Mouse (Mus musculus): ENCODE measurements at regions not wholly inside any gene's neighbourhood (a gene's known extent, or its start where the extent isn't known, plus 50 kb on each side); places are given as distances from the start of the nearest gene placed in this dataset.

DNA sequence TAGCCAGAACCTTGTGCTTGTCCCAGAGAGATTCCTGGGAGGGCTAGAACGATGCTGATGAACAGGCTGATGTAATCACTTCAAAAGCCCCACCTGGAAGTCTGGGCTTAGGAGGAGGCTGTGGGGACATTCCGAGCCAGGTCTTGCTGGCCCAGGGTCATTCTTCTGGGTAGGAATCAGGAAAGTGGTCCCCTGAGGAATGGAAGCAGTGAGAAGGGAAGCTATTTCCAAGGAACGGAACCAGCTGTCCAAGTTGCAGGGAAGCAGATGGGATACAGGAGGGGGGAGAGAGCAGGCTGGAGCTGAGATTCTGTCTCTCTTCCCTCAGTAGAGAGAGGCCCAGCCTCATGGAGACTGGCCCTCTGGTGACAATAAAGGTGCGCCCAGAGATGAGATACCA is 243.9 kb downstream of the Tcf7l2 start:
- DNase-seq = no peak

DNA sequence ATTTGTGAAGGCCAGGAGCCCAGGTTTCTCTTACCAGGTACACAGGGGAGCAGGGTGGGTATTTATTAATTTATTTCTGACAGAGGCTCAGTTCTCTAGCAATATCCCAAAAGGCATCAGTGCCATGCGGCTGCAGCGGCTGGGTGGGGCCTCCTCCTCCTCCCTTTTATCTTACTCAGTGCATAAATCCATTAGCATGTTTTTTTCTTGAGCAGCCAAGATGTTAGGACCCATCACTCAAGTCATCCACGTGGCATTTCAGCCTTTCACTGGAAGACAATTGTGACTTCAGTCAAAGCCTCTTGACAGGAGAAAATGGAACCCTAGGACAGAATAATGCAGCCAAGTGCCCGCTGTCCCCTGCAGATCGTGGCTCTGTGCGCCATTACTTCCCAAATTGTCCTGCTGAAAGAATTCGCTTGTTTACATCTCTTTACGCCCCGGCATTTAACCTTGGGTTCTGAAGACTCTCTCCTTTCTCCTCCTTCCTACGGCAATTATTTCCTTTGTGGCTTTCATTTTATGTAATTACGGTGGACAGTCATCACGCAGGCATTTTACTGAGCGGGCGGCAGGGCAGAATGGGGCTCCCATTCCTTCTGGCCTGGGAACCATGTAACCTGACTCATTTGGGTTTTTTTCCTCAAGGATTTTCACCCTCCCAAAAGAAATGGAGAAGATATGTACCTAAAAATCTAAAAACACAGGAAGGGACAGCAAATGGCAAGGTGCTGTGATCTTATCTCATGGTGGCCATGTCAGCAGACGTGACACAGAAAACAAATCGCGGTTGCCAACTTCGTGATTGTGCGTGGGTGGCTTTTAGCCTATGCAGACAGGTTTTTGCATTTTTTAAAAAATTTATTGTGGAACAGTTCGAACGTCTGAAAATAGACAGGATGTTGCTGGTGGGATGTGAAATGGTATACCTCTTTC is 250.4 kb downstream of the Tcf7l2 start:
- no peak for DNase-seq

DNA sequence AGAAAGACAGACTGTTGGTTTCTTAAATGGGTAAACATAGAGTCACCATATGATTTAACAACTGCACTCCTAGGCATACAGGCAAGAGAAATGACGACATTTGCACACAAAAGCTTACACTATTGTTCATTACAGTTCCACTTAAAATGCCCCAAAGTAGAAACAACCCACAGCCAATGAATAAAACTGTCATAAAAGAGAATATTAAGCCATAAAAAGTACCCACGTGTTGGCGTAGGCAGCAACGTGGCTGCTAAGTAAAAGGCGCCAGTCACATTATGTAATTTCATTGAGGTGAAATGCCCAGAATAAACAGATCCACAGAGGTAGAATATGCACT is 251.1 kb downstream of the Tcf7l2 start:
- no peak for DNase-seq

DNA sequence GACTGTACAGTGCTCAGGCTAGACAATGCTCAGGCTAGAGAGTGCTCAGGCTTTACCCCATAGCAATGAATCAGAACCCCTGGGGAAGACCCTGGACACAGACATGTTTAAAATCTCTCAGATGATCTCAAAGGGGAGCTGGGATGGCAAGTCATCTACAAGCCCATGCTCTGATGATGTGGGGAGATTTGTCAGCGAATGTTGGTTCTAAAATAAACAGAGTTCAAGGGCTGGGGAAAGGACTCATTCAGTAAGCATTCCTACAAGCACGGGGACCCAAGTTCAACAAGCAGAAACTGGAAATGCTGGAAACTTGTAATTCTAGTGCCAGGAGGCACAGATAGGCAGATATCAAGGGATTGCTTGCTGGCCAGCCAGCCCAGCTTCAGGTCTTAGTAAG is 254.1 kb downstream of the Tcf7l2 start:
- no peak for DNase-seq

DNA sequence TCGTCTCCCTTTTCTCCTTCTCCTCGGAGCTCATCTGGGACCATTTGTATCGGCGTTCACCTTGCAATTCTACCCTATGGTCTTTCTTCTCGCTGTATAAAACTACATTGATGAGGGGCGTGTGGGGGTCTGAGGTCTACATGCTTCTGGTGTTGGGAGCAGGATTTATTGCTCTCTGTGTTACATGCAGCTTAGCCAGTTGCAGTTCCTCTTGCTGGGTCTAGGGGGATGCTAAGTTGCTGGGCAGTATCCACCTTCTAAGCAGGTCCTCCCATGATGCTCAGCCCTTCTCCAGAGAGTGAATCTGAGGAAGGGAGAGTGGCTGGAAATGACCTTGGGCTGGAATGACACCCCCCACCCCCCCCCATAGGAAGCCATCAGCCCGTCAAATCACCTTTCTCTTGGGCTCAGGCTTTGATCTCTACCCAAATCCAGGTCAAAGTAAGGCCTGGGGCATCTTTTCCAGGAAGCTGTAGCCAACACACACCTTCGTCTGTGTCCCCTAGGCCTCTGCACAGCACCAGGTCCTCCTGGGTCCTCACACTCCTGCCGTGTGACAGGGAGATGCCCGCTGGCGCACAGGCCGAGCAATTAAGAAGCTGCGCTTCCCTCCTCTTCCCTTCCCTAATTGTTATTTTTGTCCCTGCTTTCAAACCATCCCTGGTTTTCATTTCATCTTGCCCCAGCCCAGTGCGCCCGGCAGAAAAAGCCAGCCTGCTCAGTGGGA is 257.0 kb downstream of the Tcf7l2 start:
- DNase-seq = no peak

GRCm38 (mm10) chr19:55999409-55999808 is 257.8 kb downstream of the Tcf7l2 start:
- DNase-seq = no peak

GRCm38 (mm10) chr19:56001428-56001827 is 259.8 kb downstream of the Tcf7l2 start:
- no peak for DNase-seq

DNA sequence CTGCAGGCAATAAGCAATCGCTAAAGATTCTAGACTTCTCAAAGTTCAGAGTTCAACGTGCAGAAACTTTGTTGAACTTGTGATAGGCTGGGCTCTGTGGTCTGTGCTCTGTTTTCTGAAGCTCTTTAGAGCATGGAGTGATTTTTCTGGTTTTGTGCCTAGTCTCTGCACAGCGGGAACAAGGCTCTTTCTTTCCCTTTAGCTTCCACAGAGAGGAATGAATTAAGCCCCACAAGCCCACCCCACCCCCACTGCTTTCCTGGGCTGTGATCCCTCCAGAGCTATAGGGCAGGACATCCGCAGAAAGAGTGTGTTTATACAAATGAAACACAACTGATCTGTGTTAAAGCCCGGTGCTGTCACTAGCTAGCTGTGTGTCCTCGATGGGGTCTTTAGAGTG is 264.3 kb downstream of the Tcf7l2 start:
- DNase-seq = no peak

- no peak for DNase-seq
Observed at GRCm38 (mm10) chr19:56007433-56007832, 265.8 kb downstream of the Tcf7l2 start.

- DNase-seq = no peak
Observed at GRCm38 (mm10) chr19:56010766-56011165, 269.1 kb downstream of the Tcf7l2 start.

GRCm38 (mm10) chr19:56011292-56011691 is 269.7 kb downstream of the Tcf7l2 start:
- DNase-seq = no peak

DNA sequence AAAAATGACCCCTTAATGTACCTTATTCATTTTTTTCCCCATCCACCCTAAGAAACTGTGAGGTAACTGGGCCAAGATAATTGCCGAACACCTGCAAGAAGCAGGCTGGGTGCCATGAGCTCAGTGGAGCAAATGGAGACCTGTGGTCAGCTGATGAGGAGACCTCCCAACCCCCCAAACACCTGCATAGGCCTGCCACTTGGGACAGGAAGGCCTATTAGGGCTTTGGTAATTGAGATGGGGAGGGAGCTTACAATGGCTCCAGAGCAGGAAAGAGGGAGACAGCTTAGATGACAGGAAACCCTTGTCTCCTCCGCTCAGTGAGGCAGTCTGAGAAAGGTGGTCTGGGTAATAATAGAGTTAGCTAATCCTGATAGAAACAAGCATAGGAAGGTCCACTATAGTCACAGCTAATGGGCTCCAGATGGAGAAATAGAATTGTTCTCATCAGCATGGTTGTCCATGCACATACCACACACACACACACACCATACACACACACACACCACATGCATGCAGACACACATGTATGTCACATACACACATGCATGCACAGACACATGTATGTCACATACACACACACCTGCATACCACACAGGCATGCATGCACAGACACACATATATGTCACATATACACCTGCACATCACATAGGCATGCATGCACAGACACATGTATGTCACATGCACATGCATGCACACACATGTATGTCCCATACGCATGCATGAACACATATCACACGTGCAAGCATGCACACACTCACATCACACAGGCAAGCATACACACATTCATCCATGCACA is 270.2 kb upstream of the Habp2 start:
- no peak for DNase-seq

DNA sequence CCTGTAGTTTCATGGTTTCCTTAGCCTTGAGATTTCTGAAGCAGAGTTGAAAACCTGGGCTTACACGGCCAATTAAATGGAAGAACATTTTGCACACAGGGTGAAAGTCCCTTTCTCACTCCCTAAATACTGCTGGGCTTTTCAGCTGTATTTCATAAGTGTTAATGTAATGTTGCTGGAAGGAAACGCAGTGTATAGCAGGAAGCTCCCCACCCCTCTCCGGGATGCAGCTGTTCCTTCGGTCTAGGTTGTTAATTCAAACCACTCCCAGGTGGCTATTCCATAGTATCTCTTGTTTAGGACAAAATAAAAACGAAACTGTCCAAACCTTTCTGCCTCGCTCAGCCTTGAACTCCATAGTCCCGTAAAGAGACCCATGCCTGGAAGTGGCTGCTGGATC is 269.4 kb upstream of the Habp2 start:
- no peak for DNase-seq

- DNase-seq = no peak
Observed at GRCm38 (mm10) chr19:56019143-56019542, 267.8 kb upstream of the Habp2 start.

- DNase-seq = no peak
Observed at GRCm38 (mm10) chr19:56022348-56022747, 264.6 kb upstream of the Habp2 start.

GRCm38 (mm10) chr19:56024599-56024998 is 262.3 kb upstream of the Habp2 start:
- DNase-seq = no peak

DNA sequence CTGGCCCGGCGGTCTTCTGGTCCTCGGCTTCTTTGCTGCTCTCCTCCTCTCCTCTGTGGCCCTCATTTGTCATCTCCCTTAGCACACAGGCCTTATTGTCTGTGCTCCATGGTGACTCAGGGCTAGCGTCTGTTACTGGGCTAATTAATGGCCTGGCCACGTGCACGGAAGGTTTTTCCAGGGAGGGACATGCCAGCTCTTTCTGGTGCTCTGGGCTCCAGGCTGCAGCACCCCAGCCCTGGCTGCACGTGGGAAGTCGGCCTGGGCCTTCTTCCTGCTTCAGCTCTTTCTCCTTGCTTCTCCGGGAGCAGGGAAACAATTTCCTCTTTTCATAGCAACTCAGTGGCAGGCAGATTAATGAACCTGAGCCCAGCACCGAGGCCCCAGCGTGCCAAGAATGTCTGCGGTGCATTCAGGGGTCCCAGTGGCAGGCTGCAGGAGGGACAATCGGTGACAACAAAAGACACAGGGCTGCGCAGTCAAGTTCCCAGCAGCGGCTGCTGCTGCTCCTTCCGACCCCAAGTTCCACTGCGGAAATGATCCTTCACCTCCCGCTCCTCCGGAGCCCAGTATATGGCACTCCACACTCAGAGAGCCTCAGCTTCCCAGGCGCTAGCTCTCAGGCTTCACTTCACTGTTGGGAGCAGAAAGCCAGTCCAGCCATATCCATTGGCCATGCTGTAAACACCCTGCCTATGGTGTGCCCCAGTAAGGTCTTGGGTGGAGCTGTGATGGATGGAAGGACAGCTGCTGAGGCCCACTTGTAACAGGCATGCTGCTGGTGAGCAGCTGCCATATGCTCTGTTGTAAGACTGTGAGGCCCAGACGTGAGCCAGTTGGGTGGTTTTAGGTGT is 257.3 kb upstream of the Habp2 start:
- DNase-seq = peak; percentile 29

DNA sequence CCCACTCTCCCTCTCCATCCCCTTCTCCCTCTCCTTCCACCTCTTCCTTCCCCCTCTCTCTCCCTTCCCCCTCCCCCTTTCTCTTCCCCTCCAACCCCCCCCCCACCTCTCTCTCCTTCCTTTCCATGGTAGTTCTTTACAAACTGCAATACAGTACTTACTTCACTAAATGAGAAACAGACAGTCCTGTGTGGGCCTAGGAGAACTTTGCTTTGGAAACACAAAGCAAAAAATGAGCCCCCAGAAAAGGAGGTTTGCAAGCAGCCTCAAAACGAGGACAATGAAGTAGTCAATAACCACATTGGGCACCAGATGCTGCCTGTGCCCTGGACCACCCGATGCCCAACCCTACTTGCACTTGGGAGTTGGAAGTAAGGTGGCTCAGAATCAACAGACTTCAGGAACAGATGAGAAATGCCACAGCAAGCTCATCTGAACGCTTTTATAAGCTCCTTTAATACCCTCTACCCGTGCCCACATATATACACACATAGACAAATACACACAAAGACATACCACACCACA is 256.5 kb upstream of the Habp2 start:
- no peak for DNase-seq

DNA sequence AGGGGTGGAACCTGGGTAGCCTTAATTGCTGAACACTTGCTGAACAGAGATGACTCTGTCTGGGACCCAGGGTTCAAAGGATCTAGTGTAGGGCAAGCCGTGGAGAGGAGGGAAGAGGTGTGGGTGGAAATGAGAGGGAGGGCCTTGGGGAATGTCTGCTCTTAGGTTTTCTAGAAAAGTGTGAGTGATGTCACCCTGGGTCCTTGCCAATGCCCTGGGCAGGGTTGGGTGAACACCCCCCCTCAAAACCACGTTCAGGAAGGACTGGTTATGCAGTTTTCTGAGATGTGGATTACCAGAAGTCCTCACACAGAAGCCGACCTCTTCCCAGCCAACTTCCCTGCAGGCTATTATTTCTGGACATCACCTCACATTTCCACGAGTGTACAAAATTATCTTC is 252.4 kb upstream of the Habp2 start:
- DNase-seq = no peak

GRCm38 (mm10) chr19:56037584-56037983 is 249.4 kb upstream of the Habp2 start:
- DNase-seq = no peak

DNA sequence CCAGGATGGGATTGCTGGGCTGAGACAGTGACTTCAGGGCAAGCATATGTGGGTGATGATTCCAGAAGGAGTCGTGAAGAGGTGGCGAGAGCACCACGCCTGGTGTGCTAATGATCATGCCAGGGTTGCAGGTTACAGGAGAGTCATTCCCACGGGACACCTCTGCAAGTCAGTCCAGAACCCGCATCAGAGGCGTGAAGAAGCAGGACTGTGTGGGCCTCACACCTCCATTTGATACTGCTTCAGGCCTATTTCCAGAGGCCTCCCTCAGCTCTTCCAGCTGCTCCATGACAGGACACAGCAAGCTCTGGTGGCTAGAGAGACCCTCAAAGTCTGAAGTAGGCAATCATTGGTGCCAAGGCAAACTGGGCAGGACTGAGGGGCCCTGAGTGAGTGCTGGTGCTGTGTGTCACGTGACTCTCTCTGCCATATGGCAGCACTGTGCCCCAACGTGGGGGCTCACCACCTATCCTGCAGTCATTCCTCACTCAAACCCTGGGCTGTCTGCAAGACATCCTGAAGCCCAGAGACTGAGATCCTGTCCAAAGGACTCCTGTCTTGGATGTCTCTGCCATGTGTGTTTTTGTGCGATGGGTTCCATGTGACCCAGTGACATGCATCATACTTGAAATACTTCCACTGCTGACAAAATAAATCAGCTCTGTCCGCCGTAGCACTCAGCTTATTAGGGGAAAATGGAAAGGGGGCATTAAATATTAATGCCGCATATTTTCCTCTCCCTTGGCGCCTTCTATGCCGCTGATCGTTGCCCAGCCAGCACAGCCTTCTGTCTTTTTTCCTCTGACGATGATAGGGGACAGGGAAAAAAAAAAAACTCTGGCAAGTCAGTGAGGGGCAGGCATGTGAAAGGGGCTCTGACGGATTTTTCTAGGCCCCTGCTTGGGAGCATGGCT is 247.6 kb upstream of the Habp2 start:
- no peak for DNase-seq

All from adrenal gland, adult 8-10 months (tissue).